Mouse (Mus musculus): ENCODE results near the gene Tbck.

The Tbck gene

GRCm38 (mm10) chr3:132756274-132756673 lies 72.3 kb downstream of the Tbck start:
- peak; percentile 13 for DNase-seq (ENCODE audit: low read depth, low spot score)

GRCm38 (mm10) chr3:132766033-132766726 lies 82.2 kb downstream of the Tbck start:
- peak; percentile 47 for DNase-seq (ENCODE audit: low read depth, low spot score)

DNA sequence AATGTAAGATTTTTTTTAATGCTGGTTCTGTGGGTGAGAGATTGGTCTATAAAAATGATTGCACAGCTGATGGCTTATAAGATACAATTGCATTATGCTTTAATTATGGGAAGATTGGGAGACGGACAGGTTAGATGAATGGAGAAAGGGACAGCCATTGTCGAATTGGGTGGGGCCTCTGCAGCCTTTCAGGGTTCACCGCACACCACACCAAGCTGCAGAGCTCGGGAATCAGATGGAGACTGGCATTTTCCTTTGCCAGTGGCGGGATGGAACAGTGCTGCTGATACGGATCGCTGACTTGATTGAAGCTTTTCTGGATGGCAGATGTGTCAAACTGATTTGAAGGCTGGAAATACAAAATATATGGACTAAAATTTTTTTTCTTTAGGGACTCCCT lies 88.1 kb downstream of the Tbck start:
- no peak for DNase-seq (ENCODE audit: low read depth, low spot score)

DNA sequence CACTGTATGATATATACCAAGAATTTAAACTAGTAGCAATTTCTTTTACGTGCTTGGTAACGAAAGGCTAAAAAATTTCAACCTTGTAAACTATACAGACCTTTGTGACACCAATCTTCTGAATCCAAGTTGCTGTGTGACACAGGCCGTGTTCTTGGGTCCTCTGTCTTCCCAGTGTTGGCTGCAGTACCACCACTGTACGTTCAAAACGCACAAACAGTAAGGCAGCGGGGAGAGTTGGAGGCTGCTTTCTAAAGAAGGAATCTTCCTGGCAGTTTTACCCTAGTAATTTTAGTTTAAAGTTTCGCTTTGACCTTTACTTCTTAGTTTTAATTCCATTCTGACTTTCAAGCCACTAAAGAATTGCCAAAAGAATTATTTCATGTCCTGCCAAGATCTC lies 92.7 kb downstream of the Tbck start:
- DNase-seq (ENCODE audit: low read depth, low spot score), result no peak

- DNase-seq (ENCODE audit: low read depth, low spot score), result no peak
Measured at GRCm38 (mm10) chr3:132781103-132781502, 97.2 kb downstream of the Tbck start.

DNA sequence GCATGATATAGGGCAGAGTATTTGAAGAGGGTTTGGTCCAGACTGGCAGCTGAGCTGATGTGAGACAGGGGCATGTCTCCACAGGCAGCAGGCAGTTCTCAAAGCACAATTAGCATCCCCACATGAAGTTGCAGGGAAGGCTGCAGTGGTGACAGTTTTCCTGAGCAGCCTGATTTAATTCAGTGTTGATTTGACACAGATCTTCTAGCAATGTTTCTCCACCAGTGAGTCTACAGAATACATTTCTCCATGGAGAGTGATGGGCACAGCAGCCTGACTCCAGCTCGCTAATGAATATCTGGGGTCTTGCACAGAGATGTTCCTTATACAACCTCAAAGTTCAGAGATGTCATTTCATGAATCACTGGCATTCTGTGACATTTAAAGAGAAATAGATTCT lies 99.1 kb downstream of the Tbck start:
- no peak for DNase-seq (ENCODE audit: low read depth, low spot score)

GRCm38 (mm10) chr3:132784732-132785131 lies 100.8 kb downstream of the Tbck start:
- DNase-seq (ENCODE audit: low read depth, low spot score), result no peak

DNA sequence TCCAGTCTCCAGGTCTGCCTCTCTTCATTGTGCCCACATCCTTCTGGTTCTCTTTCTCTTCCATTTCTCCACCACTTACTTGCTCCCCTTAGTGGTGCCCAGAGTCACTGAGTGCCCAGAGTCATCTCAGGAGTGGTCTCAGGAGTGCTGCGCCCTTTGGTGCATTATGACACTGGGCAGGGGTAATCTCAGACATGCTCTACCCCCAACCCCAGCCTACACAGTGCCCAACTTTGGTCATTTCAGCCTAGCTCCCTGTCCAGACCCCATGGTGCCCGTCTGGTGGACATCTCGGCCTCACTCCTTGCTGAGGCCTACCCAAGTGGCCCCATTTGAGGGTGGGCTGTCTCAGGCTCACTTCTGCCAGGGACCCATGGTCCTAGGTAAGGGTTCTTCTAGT lies 102.7 kb downstream of the Tbck start:
- no peak for DNase-seq (ENCODE audit: low read depth, low spot score)

GRCm38 (mm10) chr3:132787775-132788174 lies 103.8 kb downstream of the Tbck start:
- no peak for DNase-seq (ENCODE audit: low read depth, low spot score)

- DNase-seq (ENCODE audit: low read depth, low spot score), result no peak
Measured at GRCm38 (mm10) chr3:132791140-132791539, 107.2 kb downstream of the Tbck start.

GRCm38 (mm10) chr3:132800196-132800595 lies 116.3 kb downstream of the Tbck start:
- no peak for DNase-seq (ENCODE audit: low read depth, low spot score)

- no peak for DNase-seq (ENCODE audit: low read depth, low spot score)
Measured at GRCm38 (mm10) chr3:132801910-132802309, 118.0 kb downstream of the Tbck start.

DNA sequence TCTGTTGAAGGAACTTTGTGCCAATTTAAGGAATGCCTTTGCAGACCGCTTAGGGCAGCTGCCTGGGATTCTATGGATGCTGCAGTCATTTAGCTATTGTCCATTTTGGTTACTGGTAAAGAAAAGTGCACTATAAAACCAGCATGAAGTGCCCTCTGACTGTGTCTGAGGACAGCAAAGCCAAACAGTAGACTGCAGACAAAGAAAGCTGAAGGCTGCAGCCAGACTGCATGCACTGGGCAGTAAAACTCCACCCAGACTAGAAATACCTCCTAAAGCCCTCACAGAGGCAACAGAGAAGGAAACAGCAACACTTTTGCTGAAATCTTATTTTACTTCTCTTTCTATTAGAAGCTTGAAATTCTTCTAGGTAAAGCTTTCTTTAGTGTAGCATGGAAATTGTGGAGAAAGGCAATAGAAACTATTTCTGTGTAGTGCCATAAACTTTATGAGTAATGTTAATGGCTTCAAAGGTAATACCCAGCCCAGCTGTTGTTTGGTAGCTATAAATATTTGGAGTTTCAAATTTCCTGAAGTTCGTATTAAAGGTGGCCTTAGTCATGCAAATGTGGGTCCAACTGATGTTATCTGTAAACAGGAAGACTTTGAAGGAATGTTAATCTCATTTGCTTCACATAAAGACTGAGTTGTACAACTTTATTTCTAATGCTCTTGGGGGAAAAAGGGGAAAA lies 124.1 kb downstream of the Tbck start:
- DNase-seq (ENCODE audit: low read depth, low spot score), result no peak

DNA sequence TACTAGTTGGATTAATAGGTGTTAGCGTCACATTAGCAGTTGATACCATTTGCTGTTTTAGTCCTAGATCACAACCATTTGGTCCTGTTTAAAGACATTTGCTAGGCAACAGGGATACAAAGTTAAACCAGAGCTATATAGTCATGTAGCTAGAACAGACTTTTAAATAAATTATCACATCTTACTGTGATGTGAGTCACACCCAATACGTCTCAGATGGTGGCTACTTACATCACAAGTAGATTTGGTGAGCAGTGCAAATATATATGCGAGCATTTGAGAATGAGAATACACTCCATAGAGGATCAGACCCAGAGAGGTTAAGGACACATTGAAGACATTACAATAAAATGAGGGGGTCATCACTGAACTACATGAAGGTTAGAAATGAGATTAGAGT lies 125.0 kb downstream of the Tbck start:
- no peak for DNase-seq (ENCODE audit: low read depth, low spot score)

DNA sequence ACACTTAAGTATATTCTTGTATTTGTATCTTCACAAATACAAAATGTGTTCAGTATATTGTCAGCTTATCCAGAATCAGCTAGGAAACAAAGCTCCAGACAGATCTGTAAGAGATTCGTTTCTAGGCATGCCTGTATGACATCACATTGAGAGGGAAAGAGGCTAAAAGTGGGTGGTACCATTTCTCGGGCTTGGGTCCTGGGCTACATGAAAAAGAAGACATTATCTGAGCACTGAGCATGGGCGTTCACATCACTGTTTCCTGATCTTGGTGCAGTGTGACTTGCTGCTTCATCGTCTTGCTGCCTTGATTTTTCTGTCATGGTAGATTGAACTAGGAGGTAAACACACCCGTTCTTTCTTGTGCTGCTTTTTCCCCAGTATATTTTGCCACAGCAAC lies 127.8 kb downstream of the Tbck start:
- DNase-seq (ENCODE audit: low read depth, low spot score), result no peak

GRCm38 (mm10) chr3:132812356-132812755 lies 128.4 kb downstream of the Tbck start:
- no peak for DNase-seq (ENCODE audit: low read depth, low spot score)

- DNase-seq (ENCODE audit: low read depth, low spot score), result no peak
Measured at GRCm38 (mm10) chr3:132813147-132813546, 129.2 kb downstream of the Tbck start.

DNA sequence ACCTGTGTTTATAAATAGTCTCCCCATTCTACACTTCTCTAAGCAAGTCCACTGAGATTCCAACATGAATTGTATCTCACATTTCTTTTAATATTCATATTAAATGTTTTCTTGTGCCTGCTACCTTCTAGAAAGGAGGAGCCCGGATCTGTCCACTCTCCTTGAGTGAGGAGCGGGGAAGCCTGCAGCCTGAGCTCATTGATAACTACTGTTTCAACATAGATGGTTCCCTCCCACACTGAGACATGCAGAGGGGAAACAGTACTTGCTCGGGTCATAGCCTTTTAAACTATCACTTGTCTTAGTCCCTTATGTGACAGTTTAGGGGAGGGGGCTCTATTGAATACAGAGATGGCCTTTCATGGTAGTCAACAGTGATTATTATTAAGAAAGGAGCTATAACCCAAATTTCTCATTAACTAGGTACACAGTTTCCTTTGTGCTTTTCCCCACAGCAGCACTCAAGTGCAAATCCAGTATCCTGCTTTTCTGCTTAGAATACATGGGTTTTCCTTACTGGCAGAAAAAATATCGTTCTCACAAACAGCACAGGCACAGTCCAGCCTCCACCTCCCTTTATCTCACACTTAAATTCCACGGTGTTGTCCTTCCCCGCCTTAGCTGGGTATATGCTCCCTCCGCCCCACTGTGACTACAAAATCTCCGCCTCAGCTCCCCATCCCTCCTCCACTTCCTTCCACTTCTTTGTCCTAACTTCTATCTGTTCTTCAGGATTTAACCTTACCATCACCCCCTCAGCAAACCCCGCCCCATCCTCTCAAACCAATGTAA lies 130.0 kb downstream of the Tbck start:
- DNase-seq (ENCODE audit: low read depth, low spot score), result no peak

DNA sequence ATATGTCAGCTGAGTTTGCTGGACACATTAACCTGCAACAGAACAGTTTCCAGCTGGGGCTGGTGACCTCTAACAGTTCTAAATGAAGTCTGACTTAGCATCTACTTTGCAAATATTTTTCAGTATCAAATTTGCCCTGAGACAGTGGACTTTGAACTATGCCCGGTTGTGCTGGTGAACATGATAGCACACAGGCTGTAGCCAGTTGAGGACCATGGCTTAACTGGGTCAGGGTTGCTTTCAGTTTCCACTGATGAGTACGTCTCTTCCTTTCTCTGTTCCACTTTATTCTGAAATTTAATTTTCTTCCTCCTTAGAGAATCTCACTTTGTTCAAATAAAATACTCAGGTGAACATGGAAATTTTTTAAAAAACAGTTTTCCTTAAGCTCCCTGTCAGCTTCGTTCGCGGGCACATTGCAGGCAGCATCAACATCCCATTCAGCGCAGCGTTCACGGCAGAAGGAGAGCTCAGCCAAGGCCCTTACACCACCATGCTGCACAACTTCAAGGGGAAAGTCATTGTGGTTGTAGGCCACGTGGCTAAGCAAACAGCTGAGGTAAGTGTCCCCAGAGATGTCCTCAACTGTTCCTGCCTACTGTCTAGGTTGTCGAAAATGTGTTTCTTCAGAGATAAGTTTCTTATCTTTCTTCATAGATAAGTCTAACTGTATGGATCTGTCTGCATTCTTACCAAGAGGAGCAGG lies 131.0 kb downstream of the Tbck start:
- DNase-seq (ENCODE audit: low read depth, low spot score), result no peak

DNA sequence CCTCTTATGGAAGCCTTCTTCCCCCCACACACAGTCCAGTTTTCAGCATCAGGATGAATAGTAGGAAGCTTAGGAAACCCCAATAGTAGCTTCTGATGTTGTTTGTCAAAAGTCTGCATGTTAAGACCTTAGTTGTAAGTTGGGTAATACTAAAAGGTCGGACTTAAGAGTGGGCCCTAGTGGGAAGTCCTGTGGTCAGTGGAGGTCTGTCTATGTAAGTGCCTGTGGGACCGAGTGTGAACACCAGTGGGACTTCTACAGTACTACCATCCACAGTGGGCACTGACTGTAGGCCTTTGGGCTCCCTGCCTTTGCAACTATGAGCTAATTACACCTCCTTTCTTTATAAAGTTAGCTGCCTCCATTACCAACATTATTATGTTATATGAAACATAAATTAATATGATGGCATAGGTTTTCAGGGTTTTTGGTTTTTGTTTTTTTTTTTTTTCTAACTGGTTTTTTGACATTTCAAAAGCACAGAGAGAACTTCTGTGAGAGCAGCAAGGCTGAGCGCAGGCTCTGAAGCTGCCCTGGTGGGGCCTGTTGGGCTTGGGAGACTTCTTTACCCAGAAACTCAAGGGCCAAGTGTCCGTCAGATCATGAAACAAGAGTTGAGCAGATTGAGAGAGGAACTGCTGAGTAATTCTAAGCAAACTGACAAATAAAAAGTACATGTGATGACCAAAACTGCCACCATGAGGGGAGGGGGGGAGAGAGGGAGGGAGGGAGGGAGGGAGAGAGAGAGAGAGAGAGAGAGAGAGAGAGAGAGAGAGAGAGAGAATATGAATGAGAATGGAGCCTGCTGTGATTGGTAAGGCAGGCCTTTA lies 131.8 kb downstream of the Tbck start:
- DNase-seq (ENCODE audit: low read depth, low spot score), result no peak

DNA sequence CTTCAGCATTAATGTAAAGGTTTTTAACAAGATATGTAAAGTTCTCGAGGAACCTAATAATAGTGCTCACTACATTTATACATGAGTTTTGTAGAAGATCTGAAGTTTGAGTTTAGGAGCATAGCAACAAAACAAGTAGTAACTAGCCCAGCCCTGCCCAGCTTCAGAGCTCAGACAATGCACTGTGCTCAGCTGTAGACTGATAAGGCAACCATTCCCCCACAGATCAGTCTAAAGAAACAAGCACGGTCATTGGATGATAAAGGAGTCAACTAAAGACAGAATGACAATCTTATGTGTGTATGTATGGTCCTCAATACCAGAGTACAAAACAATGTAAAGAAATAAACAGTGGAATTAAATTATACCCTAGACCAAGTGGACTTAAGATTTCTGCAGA lies 135.5 kb downstream of the Tbck start:
- no peak for DNase-seq (ENCODE audit: low read depth, low spot score)

All from R1 (cell line).